Mouse (Mus musculus) testis, adult 2 months (tissue): Measurements from ENCODE around the gene Slc30a3.

Experiments used
- CTCF ChIP-seq: fragments of 200-500 bp; IDR thresholded peaks from 2 replicates; pipeline ENCODE4 v1.5.1; 2012; ENCODE audit warnings: low read depth, mild to moderate bottlenecking, inconsistent platforms, low read length, moderate library complexity; ENCODE audit not compliant: control insufficient read depth, insufficient read depth, insufficient replicate concordance
- POLR2A ChIP-seq: fragments of 200-500 bp; IDR thresholded peaks from 2 replicates; pipeline ENCODE4 v1.6.1; 2012; ENCODE audit warnings: low read depth, mild to moderate bottlenecking, inconsistent platforms, low read length, moderate library complexity; ENCODE audit not compliant: control insufficient read depth

DNA sequence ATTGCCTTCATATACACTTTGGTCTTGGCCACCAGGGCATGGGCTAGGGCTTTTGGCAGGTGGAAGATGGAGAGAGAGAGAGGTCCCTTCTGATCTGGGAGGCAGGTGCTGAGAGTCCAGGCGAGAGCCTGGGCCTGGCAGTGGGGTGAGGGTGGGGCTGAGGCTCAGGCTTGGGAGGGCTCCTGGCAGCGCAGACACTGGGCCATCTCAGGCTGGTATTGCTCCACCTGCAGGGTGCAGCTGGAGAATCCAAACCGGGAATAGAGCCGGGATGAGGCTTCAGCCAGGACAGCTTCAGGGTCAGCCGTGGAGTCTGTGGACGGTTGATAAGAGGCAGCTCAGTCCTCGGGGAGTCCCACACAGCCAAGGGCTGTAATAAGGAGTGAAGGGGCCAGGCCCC lies 21.4 kb downstream of the Slc30a3 start:
- TF ChIP-seq POLR2A (no peak), CTCF (no peak)
